Mouse (Mus musculus) C3H10T1/2 (cell line): ENCODE data around the gene Polr3f. TPM values are rescaled to one million over a fixed set of nuclear protein-coding genes. Genes with fewer than 3 reads are reported as not detected.

ENCODE experiments used
- polyA plus RNA-seq, 2 experiments: library from polyadenylated mRNA; unstranded; fragments of >200 nt; fragmentation: generic; extraction: Trizol; gene quantifications; one replicate each; pipeline ENCODE4 v1.2.1; 2012; ENCODE audit warnings: missing spikeins in 2 of 2

Gene Polr3f
- polyA plus RNA-seq = 1 to 10 TPM in 1 of 2 experiments, under 1 TPM in 1; 0.33 to 2.7 TPM

DNA sequence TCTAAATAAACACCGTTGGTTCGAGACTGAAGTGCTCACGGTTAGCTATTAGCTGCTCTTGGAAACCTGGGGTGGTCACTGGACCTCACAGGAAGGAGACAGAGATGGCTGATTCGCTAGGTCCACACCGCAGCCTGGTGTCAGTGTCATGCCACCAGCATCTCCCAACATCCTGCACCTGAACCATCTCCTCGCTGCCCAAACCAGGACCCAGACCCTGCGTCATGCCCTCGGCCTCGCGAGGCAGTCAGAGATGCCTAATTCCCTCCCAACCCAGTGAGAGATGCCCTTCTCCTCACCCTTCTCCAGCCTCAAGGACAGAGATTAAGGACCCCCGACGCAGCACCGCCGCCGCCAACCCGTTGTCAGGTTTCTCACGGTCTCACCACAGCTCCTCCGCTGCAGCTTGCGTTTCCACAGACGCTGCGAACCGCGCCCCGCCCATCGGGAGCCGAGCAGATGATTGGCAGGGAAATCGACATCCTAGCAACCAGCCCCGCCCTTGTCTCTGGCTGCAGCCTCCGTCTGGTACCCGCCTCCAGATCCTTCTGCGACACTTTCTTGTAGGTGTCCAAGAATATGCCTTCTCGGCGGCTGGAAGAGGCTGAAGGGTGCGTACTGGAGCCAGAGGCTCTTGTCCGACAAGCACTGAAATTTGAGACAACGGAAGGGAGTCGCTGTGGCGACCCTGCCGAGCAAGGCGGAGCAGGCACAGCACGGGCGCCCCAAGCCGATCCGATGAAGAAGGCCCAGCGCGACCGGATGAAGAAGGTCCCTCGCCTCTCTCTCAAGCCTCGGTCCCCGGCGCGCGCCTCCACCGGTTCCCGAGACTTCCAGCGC, at the start of gene Polr3f, which contains the start of gene Dzank1:
Gene Polr3f (plus strand): TSS at position 738 of the 840 bp plus-strand sequence.
Gene Dzank1 (minus strand): TSS at position 434 of the 840 bp plus-strand sequence.

DNA sequence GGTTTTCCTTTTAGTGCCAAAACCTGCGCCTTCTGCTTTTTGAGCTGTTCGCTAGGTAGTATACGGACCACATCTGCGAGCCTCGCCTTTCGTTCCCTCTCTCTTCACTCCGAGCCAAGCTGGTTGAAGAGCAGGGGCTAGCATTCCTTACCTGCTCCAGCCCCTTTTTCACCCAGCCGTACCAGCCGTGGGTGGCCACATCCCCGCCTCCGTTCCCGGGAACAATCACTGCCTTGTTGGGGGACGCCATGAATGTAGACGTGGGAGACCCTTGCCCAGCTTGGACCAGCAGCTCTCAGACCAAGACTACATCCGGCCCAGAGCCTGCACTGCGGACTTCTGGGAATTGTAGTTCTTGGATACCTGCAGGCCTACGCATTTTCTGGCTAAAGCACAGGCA, 23.0 kb downstream of the Polr3f start, which contains the start of gene Rbbp9:
Gene Rbbp9 (minus strand): TSS at position 341 of the 400 bp plus-strand sequence.

DNA sequence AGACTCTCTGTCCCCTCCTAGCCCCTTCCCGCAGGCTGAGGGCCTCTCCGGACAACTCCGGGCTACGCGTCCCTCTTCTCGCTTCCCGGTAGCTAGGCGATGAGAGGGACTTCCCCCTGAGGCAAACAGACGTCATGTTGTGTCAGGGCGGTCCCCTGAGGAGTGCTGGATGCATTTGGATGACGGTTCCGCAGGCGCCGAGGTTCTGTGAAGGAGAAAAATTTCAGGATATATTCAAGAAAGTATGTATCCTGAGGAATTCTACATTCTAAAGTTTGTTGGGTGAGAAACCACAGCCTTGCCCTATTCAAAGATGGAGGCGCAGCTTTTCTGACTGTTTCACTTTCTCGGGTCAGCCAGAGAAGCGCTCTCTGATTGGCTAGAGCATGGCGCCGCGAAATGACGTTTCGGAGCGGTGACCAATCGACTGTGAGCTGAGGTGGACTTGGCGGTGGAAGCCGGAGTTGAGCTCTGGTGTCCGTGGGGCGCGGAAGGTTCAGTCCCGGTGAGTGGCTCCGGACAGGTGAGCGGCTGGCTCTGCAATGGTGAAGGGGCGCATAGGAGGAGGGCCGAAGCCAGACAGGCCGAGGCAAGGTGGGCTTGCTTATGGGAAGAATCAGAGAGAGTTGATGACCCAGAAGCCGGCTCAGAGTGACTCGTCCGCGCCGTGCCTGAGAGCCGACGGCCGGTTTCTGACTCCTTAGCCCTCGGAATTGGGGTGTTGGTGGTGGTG, 28.5 kb downstream of the Polr3f start, which contains the start of gene Sec23b:
Gene Sec23b (plus strand): TSS at position 410 of the 733 bp plus-strand sequence.

Other genes starting within 250 kb of the Polr3f start
- not detected for gene Ovol2, start 195.6 kb upstream of the Polr3f start, polyA plus RNA-seq
- 10 to 100 TPM; 14.9 to 18.8 TPM for gene Kat14, start 158.7 kb upstream of the Polr3f start, polyA plus RNA-seq
- 1 to 10 TPM in 1 of 2 experiments, not detected in 1; 2.9 TPM for gene Pet117, start 158.7 kb upstream of the Polr3f start, polyA plus RNA-seq
- gene Dzank1, start 304 bp upstream of the Polr3f start, polyA plus RNA-seq = under 1 TPM; 0.01 to 0.40 TPM
- 10 to 100 TPM in 1 of 2 experiments, under 1 TPM in 1; 0.46 to 10.9 TPM for gene Rbbp9, start 23.2 kb downstream of the Polr3f start, polyA plus RNA-seq
- gene Sec23b, start 28.5 kb downstream of the Polr3f start, polyA plus RNA-seq = 10 to 100 TPM; 14.4 to 26.7 TPM
- gene Smim26, start 66.3 kb downstream of the Polr3f start, polyA plus RNA-seq = 10 to 100 TPM in 1 of 2 experiments, 1 to 10 TPM in 1; 6.6 to 34.3 TPM
- gene Dtd1, start 72.2 kb downstream of the Polr3f start, polyA plus RNA-seq = 1 to 10 TPM in 1 of 2 experiments, under 1 TPM in 1; 0.97 to 5.9 TPM